Mouse (Mus musculus): ENCODE measurements at regions not wholly inside any gene's neighbourhood (a gene's known extent, or its start where the extent isn't known, plus 50 kb on each side); places are given as distances from the start of the nearest gene placed in this dataset.

DNA sequence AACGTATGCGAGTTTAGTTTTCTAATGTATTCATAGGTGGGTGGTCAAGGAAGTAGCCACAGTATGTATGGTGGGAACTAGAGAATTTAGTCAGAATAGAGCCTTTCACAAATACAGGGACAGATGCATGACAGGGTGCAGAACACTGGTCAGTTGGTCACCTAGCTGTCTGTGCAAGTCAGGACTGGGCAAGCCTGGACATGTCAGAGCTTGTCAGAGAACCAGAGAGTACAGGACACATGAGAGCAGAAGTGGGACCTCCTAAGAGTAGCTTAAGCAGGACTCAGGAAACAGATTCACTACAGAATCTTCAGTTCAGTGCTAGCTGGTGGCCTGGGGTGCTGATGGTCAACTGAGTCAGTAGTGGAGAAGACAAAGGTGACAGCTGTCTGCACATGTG lies 395.7 kb upstream of the Tnp1 start:
- no peak for ATAC-seq (ENCODE audit: extremely low read depth, insufficient number of reproducible peaks, low FRiP score, poor library complexity, severe bottlenecking)

DNA sequence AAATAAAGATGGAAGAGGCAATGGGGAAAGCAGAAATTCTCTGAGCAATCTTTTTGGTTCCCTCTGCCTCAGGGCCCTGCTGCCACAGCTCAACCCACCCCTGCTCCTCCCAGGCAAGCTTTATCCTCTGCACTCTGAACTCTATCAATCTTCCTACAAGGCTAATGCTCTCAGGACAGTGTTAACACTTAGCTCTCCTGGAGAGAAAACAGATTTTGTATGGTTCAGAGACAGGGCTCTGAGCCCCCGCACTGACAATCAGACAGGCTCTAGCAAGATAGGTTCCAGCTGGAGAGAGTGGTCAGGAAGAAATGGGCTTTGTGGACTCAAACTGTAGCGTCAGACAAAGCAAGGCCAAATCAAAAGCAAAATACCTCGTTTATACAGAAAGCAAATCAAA lies 383.5 kb upstream of the Tnp1 start:
- ATAC-seq (ENCODE audit: extremely low read depth, insufficient number of reproducible peaks, low FRiP score, poor library complexity, severe bottlenecking) = no peak

DNA sequence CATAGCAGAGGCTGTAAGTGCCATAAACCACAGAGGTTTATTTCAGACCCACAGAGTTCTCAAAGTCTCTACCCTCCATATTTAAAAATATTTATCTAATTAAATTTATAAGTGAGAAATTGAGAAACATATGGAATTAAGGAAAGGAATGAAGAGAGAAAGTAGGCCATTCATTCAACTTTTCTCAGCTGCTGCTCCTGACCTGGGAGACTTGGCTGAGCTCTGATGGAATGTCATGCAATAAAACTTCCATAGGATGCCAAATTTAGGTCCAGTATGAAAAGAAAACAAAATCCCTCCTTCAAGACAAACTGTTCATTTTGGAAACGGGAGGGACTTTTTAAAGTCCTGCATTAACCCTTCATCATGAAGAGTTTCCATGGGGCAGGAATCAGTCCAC lies 379.3 kb upstream of the Tnp1 start:
- no peak for ATAC-seq (ENCODE audit: extremely low read depth, insufficient number of reproducible peaks, low FRiP score, poor library complexity, severe bottlenecking)

DNA sequence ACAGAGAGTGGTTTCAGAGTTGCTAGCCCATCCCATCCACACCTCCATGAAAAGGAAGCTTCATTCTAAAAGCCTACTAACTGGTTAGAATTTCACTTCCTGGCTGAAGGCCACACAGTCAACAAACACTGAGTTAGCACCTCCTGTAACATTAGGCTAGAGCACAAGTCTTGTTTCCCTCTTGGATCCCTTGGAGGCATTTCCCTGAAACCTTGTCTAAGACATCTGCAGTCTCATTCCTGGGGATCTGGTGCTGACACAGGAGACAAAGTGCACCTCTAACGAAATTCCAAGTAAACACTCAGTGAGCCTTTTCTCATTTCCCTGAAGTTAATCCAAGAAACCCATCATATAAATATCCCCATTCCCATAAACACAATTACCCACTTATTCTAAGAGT lies 378.8 kb upstream of the Tnp1 start:
- no peak for ATAC-seq (ENCODE audit: extremely low read depth, insufficient number of reproducible peaks, low FRiP score, poor library complexity, severe bottlenecking)

DNA sequence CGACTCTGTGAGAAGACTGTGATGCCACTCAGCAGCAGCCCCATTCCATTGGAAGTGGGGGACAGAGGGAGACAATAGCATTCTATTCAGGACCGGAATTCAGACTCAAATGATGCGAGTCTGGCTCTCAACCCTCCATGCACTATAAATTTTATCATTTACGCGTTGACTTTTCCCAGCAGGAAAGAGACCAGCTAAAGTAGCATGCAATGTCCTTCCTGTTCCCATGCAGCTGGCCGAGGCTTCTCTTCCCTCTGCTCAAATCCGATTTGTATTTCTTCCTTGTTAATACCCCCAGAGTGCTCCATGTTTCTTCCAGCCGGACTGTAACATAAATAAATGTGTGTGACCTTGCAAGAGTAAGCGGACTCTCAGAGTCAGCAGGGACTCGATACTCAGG lies 376.4 kb upstream of the Tnp1 start:
- ATAC-seq (ENCODE audit: extremely low read depth, insufficient number of reproducible peaks, low FRiP score, poor library complexity, severe bottlenecking) = no peak

DNA sequence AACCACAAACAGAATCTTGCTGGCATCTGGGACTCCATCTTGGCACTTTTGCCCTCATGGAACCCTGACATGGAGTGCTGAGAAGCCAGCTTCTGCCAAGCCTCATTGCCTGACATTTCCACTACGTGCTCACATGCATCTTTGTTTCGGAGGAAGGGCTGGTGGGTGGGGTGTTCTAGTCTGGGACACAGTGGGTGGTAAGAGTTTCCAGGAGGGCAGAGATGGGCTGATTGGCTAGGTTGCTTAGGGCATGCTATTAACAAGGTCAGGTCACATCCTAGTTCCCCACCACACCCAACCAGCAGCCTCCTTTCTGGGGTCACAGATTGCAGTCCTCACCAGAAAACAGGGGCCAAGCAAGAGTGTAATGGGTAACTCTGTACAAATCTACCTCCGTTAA lies 374.3 kb upstream of the Tnp1 start:
- ATAC-seq (ENCODE audit: extremely low read depth, insufficient number of reproducible peaks, low FRiP score, poor library complexity, severe bottlenecking) = no peak

DNA sequence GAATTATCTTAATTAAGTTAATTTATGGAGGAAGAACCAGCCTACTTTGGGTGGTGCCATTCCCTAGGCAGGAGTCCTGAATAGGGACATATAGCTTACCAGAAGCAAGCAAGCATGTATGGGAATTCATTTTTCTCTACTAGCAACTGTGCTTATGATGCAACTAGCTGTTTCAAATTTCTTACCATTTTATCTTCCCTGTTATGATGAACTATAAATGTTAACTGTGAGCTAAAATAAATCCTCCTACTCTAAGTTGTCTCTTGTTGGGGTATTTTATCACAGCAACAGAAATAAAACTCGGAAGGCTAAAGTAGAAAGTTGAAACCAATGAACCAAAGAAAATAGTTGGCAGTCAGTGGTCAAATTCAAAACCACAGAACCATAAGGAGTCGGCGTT lies 373.5 kb upstream of the Tnp1 start:
- ATAC-seq (ENCODE audit: extremely low read depth, insufficient number of reproducible peaks, low FRiP score, poor library complexity, severe bottlenecking) = no peak

DNA sequence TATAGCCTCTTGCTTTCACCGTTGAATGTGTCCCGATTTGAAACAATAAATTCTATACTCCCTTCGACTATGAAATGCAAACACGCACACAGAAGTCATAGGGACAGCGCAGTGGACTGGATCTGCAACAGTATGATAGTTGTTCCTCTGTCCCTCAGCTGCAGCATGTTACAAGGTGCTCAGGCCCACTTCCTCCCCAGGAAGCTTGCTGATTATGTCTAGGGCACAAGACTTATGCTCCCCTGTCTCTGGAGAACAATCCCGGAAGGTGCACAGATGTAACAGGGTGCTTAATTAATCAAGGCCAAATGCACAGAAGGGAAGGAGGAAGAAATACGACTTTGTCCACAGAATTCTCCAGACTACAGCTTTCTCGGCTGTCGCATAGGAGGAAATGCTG lies 365.9 kb upstream of the Tnp1 start:
- no peak for ATAC-seq (ENCODE audit: extremely low read depth, insufficient number of reproducible peaks, low FRiP score, poor library complexity, severe bottlenecking)

DNA sequence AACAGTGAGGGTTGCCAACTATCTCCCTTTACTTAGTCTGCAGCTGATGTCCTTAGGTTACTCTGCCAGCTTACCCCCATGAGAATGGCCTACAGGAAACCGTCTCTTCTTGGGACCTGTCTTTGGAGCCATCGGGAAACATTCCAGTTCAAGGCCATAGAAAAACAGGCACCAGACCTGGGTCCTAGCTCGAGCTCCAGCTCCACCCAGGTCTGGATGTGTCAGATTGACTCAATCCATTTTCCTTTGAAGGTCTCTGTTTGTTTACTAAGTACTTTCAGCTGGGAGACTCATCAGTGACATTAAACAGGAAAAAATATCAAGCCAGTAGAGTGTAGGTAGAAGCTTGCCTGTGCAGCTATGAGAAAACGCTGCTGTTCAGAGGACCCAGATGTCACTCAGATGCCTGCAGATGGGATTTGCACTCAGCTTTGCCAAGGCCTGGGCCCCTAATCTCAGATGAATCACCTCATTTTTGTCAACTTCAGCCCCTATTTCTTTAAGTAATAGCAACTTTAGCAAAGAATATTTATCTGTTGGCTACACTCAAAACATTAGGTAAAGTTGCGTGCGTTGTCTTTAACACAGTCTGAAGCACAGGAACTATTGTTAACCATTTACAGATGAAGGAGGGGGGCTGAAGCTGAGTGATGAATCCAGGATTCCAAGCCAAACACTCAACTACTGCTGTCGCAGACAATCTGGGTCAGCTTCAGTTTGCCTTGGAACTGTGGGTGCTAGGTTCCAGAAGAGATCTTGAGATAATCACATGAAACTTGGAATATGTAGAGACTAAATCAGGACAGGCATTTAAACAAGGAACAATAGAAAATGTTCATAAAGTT lies 359.0 kb upstream of the Tnp1 start:
- ATAC-seq (ENCODE audit: extremely low read depth, insufficient number of reproducible peaks, low FRiP score, poor library complexity, severe bottlenecking) = no peak

DNA sequence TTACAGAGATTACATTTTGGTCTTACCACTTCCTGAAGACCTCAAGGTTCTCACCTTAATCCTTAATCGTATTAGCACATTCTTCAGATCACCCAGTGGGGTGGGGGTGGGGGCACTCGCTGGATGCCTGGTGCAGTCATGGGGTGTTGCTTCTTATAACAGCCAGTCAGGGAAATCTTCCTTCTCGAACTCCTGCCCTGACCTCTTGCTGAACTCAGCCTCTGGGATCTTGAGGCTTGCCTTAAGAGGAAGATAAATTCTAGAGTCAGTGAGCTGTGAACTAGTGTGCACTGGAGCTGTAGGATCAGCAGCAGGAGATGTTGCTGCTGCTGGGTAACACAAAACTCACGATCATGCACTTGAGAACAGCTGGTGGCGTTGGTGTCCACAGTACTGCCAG lies 352.5 kb upstream of the Tnp1 start:
- ATAC-seq (ENCODE audit: extremely low read depth, insufficient number of reproducible peaks, low FRiP score, poor library complexity, severe bottlenecking) = no peak

DNA sequence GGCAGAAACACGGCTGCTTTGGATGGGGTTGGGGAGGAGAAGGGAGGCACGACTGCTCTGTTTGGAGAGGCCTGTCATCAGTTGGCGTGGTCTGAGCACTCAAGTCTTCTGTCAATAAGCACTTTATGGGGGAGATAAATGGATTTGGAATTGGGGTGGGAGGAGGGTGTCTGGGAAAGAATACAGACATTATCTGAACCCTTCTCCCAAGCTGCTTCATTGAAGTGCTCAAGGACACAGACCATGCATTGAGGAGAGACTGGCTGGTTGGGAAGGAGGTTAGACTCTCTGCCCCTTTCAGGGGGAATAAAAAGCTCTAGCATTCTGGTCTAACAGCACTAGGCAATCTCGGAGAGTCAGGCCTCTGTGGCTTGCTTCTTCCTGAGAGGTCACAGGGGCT lies 350.1 kb upstream of the Tnp1 start:
- no peak for ATAC-seq (ENCODE audit: extremely low read depth, insufficient number of reproducible peaks, low FRiP score, poor library complexity, severe bottlenecking)

DNA sequence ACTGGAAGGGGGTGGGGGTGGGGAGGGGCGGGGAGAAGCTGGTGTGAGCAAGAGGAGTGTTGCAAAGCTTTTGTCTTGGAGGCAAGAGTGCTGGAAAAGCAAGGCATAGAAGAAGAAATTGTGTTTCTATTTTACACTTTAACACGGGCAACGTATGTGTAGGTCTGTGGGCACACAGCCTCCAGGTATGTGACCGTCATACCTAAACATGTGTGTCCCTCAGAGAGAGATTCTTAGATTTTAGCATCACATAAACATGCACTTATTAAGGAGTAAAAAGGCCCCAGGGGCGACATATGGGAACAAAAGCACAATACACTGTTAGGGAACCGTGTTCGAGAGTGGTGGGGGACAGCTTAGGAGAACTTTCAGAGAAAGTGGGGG lies 348.6 kb upstream of the Tnp1 start:
- no peak for ATAC-seq (ENCODE audit: extremely low read depth, insufficient number of reproducible peaks, low FRiP score, poor library complexity, severe bottlenecking)

DNA sequence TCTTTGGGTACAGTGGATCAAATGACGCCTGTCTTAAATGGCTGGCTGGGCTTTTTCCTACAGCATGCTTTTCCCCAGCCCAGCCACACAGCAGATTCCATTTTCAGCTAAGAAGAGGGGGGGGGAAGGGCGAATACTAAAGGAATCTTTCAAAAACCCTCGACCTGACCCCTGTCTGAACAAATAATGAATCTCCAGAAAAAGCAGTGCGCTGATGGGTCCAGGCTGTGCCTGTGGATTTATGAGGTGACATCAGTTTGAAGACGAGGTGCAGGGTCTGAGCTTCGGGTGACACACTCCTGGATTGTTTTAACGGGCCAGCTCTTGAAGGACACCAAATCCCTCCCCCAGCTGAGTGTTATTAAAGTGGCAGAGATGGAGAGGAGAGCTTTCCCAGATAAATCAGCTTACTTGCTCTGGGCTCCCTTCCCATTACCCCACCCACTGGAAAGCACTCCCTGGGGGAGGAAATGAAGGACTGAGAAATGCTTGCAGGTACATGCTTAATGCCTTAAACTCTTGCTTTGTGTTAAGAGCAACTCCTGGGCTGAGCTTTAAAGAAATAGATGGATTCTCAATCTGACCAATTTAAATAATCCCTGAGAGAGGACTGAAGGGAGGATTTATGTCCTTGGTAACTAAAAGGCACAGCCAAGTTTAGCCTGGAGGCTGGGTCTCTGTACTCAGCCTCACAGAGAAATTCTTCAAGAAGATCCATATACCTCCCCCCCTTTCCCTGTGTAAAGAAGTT lies 348.0 kb upstream of the Tnp1 start:
- no peak for ATAC-seq (ENCODE audit: extremely low read depth, insufficient number of reproducible peaks, low FRiP score, poor library complexity, severe bottlenecking)

DNA sequence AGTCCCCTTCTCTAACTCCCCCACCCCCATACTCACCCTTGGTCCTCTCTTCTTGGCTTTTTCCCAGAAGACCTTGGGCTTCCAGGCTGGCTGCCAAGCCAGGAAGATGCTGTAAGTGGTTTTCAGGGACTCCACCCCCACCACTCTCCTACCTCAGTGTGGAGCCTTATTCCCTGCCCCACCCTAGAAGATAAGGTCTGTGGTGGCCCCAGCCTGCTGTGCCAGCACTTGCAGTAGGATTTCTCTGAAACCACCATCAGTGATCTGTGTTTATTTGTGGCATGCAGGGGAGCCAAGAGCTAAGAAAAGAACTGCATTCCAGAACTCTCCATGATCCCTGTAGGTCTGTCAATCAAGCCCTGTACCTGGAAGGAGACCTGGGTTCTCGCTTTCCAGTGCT lies 346.4 kb upstream of the Tnp1 start:
- ATAC-seq (ENCODE audit: extremely low read depth, insufficient number of reproducible peaks, low FRiP score, poor library complexity, severe bottlenecking) = no peak

DNA sequence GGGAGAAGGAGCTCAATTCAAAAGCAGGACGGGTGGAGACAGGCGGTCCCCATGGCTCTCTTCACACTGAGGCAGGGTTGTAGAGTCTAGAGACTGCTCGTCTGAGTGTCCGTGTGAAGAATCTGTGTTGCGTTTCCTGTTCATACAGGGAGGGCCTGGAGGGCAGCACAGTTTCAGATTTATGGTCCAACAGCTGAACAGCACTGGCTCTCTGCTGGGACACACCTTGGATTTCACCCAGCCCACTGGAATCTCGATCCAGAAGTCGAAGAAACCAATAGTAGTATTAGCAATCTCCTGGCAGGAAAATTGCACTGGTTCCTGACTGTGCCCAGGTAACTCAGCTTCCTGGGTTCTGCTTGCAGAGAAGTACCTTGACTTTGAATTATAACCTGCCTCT lies 345.6 kb upstream of the Tnp1 start:
- ATAC-seq (ENCODE audit: extremely low read depth, insufficient number of reproducible peaks, low FRiP score, poor library complexity, severe bottlenecking) = no peak

DNA sequence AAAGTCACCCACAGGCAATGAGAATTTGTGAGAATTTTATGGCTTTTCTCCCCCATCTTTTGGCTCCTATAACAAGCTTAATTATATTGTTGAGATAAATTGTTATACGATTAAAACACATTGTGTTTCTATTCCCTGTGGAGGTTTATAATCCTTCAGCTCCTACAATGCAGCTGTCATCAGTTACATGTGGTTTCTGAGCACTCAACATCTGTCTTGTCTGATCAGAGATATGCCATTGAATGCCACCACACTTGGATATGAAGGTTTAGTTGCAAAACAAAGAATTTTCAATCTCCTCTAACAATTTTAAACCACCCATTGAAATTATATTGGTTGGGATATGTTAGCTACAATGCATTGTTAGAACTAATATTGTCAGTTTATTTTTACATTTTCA lies 338.7 kb upstream of the Tnp1 start:
- ATAC-seq (ENCODE audit: extremely low read depth, insufficient number of reproducible peaks, low FRiP score, poor library complexity, severe bottlenecking) = no peak

DNA sequence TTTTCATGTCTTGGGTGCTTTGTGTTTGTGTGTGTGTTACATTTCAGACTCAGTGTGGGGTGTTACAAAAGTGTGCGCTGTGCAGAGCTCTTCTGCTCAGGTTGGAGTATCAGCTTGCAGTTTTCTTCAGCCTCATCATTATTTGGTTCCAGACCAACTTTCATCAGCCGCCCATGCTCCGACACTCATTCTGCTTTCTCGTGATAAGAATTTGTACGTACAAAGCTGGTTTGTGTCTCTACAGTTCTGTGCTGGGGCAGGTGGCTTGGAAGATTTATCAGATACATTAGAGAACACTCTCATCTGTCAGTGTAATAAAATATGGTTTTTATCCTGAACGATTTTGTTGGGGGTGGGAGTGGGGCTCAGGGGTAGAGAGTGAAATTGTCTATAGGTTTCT lies 332.8 kb upstream of the Tnp1 start:
- no peak for ATAC-seq (ENCODE audit: extremely low read depth, insufficient number of reproducible peaks, low FRiP score, poor library complexity, severe bottlenecking)

DNA sequence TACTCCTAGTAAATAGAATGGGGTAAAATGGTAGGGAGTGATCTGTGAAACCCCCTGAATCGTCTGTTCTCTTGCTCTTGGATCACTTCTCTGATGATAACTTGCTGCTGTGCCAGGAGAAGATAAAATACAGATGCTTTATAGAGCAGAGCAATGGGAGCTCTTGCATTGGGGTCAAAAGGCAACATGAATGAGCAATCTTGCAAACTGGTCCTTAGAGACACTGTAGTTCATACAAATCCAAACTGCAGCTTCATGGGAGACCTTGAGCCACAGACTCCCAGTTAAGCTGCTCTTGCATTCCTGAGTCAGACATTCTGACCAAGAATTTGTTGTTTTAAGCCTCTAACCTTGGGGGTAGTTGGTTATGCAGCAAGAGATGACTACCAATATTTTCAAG lies 328.9 kb upstream of the Tnp1 start:
- no peak for ATAC-seq (ENCODE audit: extremely low read depth, insufficient number of reproducible peaks, low FRiP score, poor library complexity, severe bottlenecking)

DNA sequence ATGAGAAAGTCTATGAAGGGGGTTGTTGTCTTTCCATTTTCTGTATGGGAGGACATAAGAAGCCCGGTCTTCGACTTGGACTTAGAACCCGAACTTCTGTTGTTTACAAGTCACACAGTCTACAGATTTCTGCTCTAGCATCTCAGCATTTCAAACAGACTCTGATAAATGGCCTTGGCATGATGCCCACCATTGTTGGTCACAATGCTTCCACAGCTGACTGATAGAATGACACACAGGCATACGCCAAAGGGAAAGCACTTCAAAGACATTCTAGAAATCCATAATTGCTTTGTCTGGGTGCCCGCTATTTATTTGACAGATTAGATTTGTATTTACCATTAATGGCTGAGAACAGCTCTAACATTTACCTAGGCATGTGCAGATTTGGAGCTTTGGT lies 326.2 kb upstream of the Tnp1 start:
- no peak for ATAC-seq (ENCODE audit: extremely low read depth, insufficient number of reproducible peaks, low FRiP score, poor library complexity, severe bottlenecking)

DNA sequence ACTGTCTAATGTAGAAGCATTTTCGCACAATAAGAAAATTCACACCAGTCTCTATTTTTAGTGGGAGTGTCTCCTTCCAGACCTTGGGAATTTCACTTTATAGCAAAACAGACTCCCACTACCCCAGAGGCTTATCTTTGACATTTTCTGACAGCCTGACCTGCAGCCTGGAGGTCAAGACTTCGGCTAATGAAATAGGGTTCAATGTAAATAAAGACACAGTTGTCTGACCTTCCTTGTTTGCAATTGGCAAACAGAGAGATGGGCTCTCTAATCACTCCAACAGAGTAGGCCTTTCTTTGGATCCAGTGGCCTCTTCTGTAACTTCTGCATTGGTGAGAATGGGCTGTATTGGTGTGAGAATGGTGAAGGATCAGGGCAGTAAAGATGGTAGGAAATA lies 321.7 kb upstream of the Tnp1 start:
- no peak for ATAC-seq (ENCODE audit: extremely low read depth, insufficient number of reproducible peaks, low FRiP score, poor library complexity, severe bottlenecking)

DNA sequence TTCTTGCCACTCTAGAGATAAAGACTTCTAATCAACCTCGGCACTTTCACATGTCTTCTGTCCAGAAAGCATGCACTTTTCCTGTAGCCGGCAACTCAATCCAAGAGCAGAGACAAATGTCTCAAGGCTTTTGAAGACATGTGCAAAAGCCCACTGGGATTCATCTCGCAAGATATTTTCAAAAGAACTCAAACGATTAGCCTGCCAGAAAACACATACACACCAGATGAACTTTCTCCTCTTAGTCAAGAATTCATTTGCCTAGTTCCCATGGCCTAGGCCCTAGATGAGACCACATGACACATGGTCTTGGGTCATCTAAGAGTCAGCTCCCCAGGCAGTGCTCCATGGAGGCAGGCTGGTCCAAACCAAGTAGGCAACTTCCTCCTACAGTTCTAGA lies 293.8 kb upstream of the Tnp1 start:
- no peak for ATAC-seq (ENCODE audit: extremely low read depth, insufficient number of reproducible peaks, low FRiP score, poor library complexity, severe bottlenecking)
